Mouse (Mus musculus): ENCODE measurements around the gene Gm20388. TPM values are rescaled to one million over a fixed set of nuclear protein-coding genes. Genes with fewer than 3 reads are reported as not detected.

Gene Gm20388
- polyA plus RNA-seq, 1 experiment from 2014 or later, result not detected

- Histone ChIP-seq H3K36me3 (peaks cover 95% of the 10 kb centered on the region), H3K9ac (no peak overlapping the region), H3K4me3 (no peak overlapping the region), H3K4me2 (replicated peaks) (no peak overlapping the region), H3K4me1 (no peaks in the 10 kb centered on the region), H3K27ac (no peak overlapping the region), H3K27me3 (no peaks in the 10 kb centered on the region), H3K9me3 (no peaks in the 10 kb centered on the region)
- ATAC-seq (ENCODE audit: insufficient number of reproducible peaks, insufficient read depth, low FRiP score, low TSS enrichment), result no peak
- WGBS, result 91% methylated on average over 4 of the region's 4 CpGs
Measured at GRCm38 (mm10) chr8:123497699-123498098, 3587.1 kb downstream of the Gm20388 start.

- Histone ChIP-seq H3K4me1 (no peaks in the 10 kb centered on the region), H3K4me3 (no peak overlapping the region), H3K27me3 (no peaks in the 10 kb centered on the region), H3K4me2 (replicated peaks) (no peak overlapping the region), H3K27ac (no peak overlapping the region), H3K9me3 (no peaks in the 10 kb centered on the region), H3K36me3 (peaks cover 95% of the 10 kb centered on the region), H3K9ac (no peak overlapping the region)
- ATAC-seq (ENCODE audit: insufficient number of reproducible peaks, insufficient read depth, low FRiP score, low TSS enrichment), result no peak
- WGBS, result 90% methylated on average over 11 of the region's 11 CpGs
Measured at GRCm38 (mm10) chr8:123498963-123499362, 3588.3 kb downstream of the Gm20388 start.

GRCm38 (mm10) chr8:123499556-123499955 lies 3588.9 kb downstream of the Gm20388 start:
- H3K9ac ChIP-seq, result no peak overlapping the region
- H3K9me3 ChIP-seq, result no peaks in the 10 kb centered on the region
- ATAC-seq (ENCODE audit: insufficient number of reproducible peaks, insufficient read depth, low FRiP score, low TSS enrichment), result no peak
- H3K4me3 ChIP-seq, result no peak overlapping the region
- WGBS, result 93% methylated on average over 11 of the region's 11 CpGs
- no peaks in the 10 kb centered on the region for H3K27me3 ChIP-seq
- no peak overlapping the region for H3K27ac ChIP-seq
- H3K4me1 ChIP-seq, result no peaks in the 10 kb centered on the region
- peaks cover 95% of the 10 kb centered on the region for H3K36me3 ChIP-seq
- no peak overlapping the region for H3K4me2 ChIP-seq (replicated peaks)

- H3K4me2 ChIP-seq (replicated peaks), result no peak overlapping the region
- no peaks in the 10 kb centered on the region for H3K4me1 ChIP-seq
- no peak overlapping the region for H3K27ac ChIP-seq
- no peak overlapping the region for H3K4me3 ChIP-seq
- ATAC-seq (ENCODE audit: insufficient number of reproducible peaks, insufficient read depth, low FRiP score, low TSS enrichment), result no peak
- WGBS, result 96% methylated on average over 5 of the region's 5 CpGs
- peaks cover 96% of the 10 kb centered on the region for H3K36me3 ChIP-seq
- H3K27me3 ChIP-seq, result no peaks in the 10 kb centered on the region
- H3K9me3 ChIP-seq, result no peaks in the 10 kb centered on the region
- no peak overlapping the region for H3K9ac ChIP-seq
Measured at GRCm38 (mm10) chr8:123502192-123502591, 3591.6 kb downstream of the Gm20388 start.

GRCm38 (mm10) chr8:123503801-123504467 lies 3593.3 kb downstream of the Gm20388 start:
- Histone ChIP-seq H3K4me2 (replicated peaks) (no peak overlapping the region), H3K4me3 (no peak overlapping the region), H3K36me3 (peaks cover 95% of the 10 kb centered on the region), H3K9me3 (no peaks in the 10 kb centered on the region), H3K4me1 (no peaks in the 10 kb centered on the region), H3K27ac (no peak overlapping the region), H3K27me3 (no peaks in the 10 kb centered on the region), H3K9ac (no peak overlapping the region)
- ATAC-seq (ENCODE audit: insufficient number of reproducible peaks, insufficient read depth, low FRiP score, low TSS enrichment), result no peak
- WGBS, result over 99% methylated on average over 6 of the region's 6 CpGs

- H3K27ac ChIP-seq, result no peak overlapping the region
- H3K4me2 ChIP-seq (replicated peaks), result no peak overlapping the region
- H3K4me1 ChIP-seq, result no peaks in the 10 kb centered on the region
- no peak overlapping the region for H3K4me3 ChIP-seq
- H3K27me3 ChIP-seq, result no peaks in the 10 kb centered on the region
- H3K36me3 ChIP-seq, result peaks cover 91% of the 10 kb centered on the region
- ATAC-seq (ENCODE audit: insufficient number of reproducible peaks, insufficient read depth, low FRiP score, low TSS enrichment), result no peak
- 94% methylated on average over 9 of the region's 9 CpGs for WGBS
- H3K9ac ChIP-seq, result no peak overlapping the region
- no peaks in the 10 kb centered on the region for H3K9me3 ChIP-seq
Measured at GRCm38 (mm10) chr8:123504591-123505195, 3594.1 kb downstream of the Gm20388 start.

GRCm38 (mm10) chr8:123505267-123505666 lies 3594.6 kb downstream of the Gm20388 start:
- H3K9me3 ChIP-seq, result no peaks in the 10 kb centered on the region
- H3K4me3 ChIP-seq, result no peak overlapping the region
- H3K36me3 ChIP-seq, result peaks cover 88% of the 10 kb centered on the region
- 86% methylated on average over 4 of the region's 4 CpGs for WGBS
- H3K4me2 ChIP-seq (replicated peaks), result no peak overlapping the region
- no peaks in the 10 kb centered on the region for H3K27me3 ChIP-seq
- no peaks in the 10 kb centered on the region for H3K4me1 ChIP-seq
- ATAC-seq (ENCODE audit: insufficient number of reproducible peaks, insufficient read depth, low FRiP score, low TSS enrichment), result no peak
- no peak overlapping the region for H3K27ac ChIP-seq
- no peak overlapping the region for H3K9ac ChIP-seq

- no peaks in the 10 kb centered on the region for H3K4me1 ChIP-seq
- 88% methylated on average over 9 of the region's 9 CpGs for WGBS
- H3K4me2 ChIP-seq (replicated peaks), result no peak overlapping the region
- no peaks in the 10 kb centered on the region for H3K27me3 ChIP-seq
- peaks cover 84% of the 10 kb centered on the region for H3K36me3 ChIP-seq
- ATAC-seq (ENCODE audit: insufficient number of reproducible peaks, insufficient read depth, low FRiP score, low TSS enrichment), result no peak
- H3K4me3 ChIP-seq, result no peak overlapping the region
- no peak overlapping the region for H3K27ac ChIP-seq
- no peaks in the 10 kb centered on the region for H3K9me3 ChIP-seq
- H3K9ac ChIP-seq, result no peak overlapping the region
Measured at GRCm38 (mm10) chr8:123505695-123506094, 3595.1 kb downstream of the Gm20388 start.

GRCm38 (mm10) chr8:123507153-123507552 lies 3596.5 kb downstream of the Gm20388 start:
- WGBS, result 94% methylated on average over 5 of the region's 5 CpGs
- no peak for ATAC-seq (ENCODE audit: insufficient number of reproducible peaks, insufficient read depth, low FRiP score, low TSS enrichment)
- no peak overlapping the region for H3K27ac ChIP-seq
- H3K4me3 ChIP-seq, result no peak overlapping the region
- no peaks in the 10 kb centered on the region for H3K4me1 ChIP-seq
- H3K27me3 ChIP-seq, result no peaks in the 10 kb centered on the region
- no peak overlapping the region for H3K9ac ChIP-seq
- H3K36me3 ChIP-seq, result peaks cover 69% of the 10 kb centered on the region
- H3K4me2 ChIP-seq (replicated peaks), result no peak overlapping the region
- no peaks in the 10 kb centered on the region for H3K9me3 ChIP-seq

- no peak overlapping the region for H3K4me2 ChIP-seq (replicated peaks)
- H3K9me3 ChIP-seq, result no peaks in the 10 kb centered on the region
- no peak overlapping the region for H3K27ac ChIP-seq
- no peak overlapping the region for H3K4me3 ChIP-seq
- H3K4me1 ChIP-seq, result peaks cover 14% of the 10 kb centered on the region
- ATAC-seq (ENCODE audit: insufficient number of reproducible peaks, insufficient read depth, low FRiP score, low TSS enrichment), result no peak
- H3K27me3 ChIP-seq, result peaks cover 15% of the 10 kb centered on the region
- H3K9ac ChIP-seq, result no peak overlapping the region
- 68% methylated on average over 5 of the region's 5 CpGs for WGBS
- peaks cover 32% of the 10 kb centered on the region for H3K36me3 ChIP-seq
Measured at GRCm38 (mm10) chr8:123510819-123511218, 3600.2 kb downstream of the Gm20388 start.

- no peaks in the 10 kb centered on the region for H3K9me3 ChIP-seq
- peak overlapping the region; percentile 92 for H3K4me2 ChIP-seq (replicated peaks)
- H3K9ac ChIP-seq, result peak overlapping the region; percentile 63; the same call in 1 of the 2 replicates
- H3K27ac ChIP-seq, result no peak overlapping the region
- H3K4me1 ChIP-seq, result peaks cover 17% of the 10 kb centered on the region
- WGBS, result 5% methylated on average over 9 of the region's 9 CpGs
- peaks cover 6% of the 10 kb centered on the region; the same call in 1 of the 2 replicates for H3K36me3 ChIP-seq
- H3K27me3 ChIP-seq, result peaks cover 18% of the 10 kb centered on the region
- ATAC-seq (ENCODE audit: insufficient number of reproducible peaks, insufficient read depth, low FRiP score, low TSS enrichment), result no peak
- peak overlapping the region; percentile 67 for H3K4me3 ChIP-seq
Measured at GRCm38 (mm10) chr8:123514136-123514535, 3603.5 kb downstream of the Gm20388 start.
